Mouse (Mus musculus) layer of hippocampus, postnatal 25 days (tissue): ENCODE results near the gene Pa2g4. TPM values are rescaled to one million over a fixed set of nuclear protein-coding genes. Genes with fewer than 3 reads are reported as not detected.

Experiments used
- DNase-seq, 2 experiments: peaks; one replicate each; pipeline ENCODE4 v3.0.0; 2022; ENCODE audit warnings: mixed read lengths in 2 of 2, low spot score in 1 of 2; ENCODE audit errors: extremely low spot score in 1 of 2
- microRNA-seq, 2 experiments: library from miRNA; unstranded; fragments of <30 nt; microRNA quantifications; one replicate each; pipeline ENCODE4 v1.2.0; 2021
- total RNA-seq, 2 experiments: library from RNA; stranded (reverse); gene quantifications; 2 replicates each; pipeline ENCODE4 v1.2.3; 2021

The Pa2g4 gene
- total RNA-seq, 2 experiments from 2014 or later: 62.9 to 65.3 TPM

- DNase-seq: no peak
Measured at GRCm38 (mm10) chr10:128509203-128509602, 56.6 kb downstream of the Pa2g4 start.

- DNase-seq: no peak
Measured at GRCm38 (mm10) chr10:128508260-128508659, 57.5 kb downstream of the Pa2g4 start.

Small RNAs within 50 kb of the gene (microRNA-seq; reads per million reads assigned to microRNA genes)
- gene Gm47275 (0 reads per million in 2 experiments), gene Mir6916 (0 to 0.37 reads per million in 2 experiments), gene Mir6917 (0.20 to 0.37 reads per million in 2 experiments)

Other genes starting within 250 kb of the Pa2g4 start
- gene Cnpy2, start 243.5 kb downstream of the Pa2g4 start, total RNA-seq: 10 to 100 TPM; 81.1 to 92.0 TPM
- 100 to 1,000 TPM; 232 to 242 TPM for gene Cs, start 228.3 kb downstream of the Pa2g4 start, total RNA-seq
- 10 to 100 TPM; 52.9 to 53.5 TPM for gene Coq10a, start 197.0 kb downstream of the Pa2g4 start, total RNA-seq
- gene Ankrd52, start 188.9 kb downstream of the Pa2g4 start, total RNA-seq: 10 to 100 TPM; 54.7 to 69.5 TPM
- not detected for gene Slc39a5, start 164.8 kb downstream of the Pa2g4 start, total RNA-seq
- gene Nabp2, start 154.5 kb downstream of the Pa2g4 start, total RNA-seq: 100 to 1,000 TPM in 1 of 2 experiments, 10 to 100 TPM in 1; 96.7 to 101 TPM
- 10 to 100 TPM; 68.0 to 76.9 TPM for gene Rnf41, start 154.3 kb downstream of the Pa2g4 start, total RNA-seq
- 100 to 1,000 TPM; 228 to 242 TPM for gene Smarcc2, start 106.7 kb downstream of the Pa2g4 start, total RNA-seq
- gene Myl6, start 71.8 kb downstream of the Pa2g4 start, total RNA-seq: 100 to 1,000 TPM; 551 to 619 TPM
- gene Myl6b, start 67.3 kb downstream of the Pa2g4 start, total RNA-seq: 10 to 100 TPM; 17.4 to 18.9 TPM
- 1 to 10 TPM; 4.6 to 5.0 TPM for gene Esyt1, start 40.1 kb downstream of the Pa2g4 start, total RNA-seq
- gene Zc3h10, start 18.2 kb downstream of the Pa2g4 start, total RNA-seq: 10 to 100 TPM; 13.2 to 14.8 TPM
- 1,000 to 10,000 TPM; 1,459 to 1,623 TPM for gene Rpl41, start 16.7 kb downstream of the Pa2g4 start, total RNA-seq
- gene Erbb3, start 23.7 kb upstream of the Pa2g4 start, total RNA-seq: 1 to 10 TPM; 9.7 to 10.0 TPM
- gene Rps26, start 60.8 kb upstream of the Pa2g4 start, total RNA-seq: 100 to 1,000 TPM; 321 to 324 TPM
- gene Ikzf4, start 80.0 kb upstream of the Pa2g4 start, total RNA-seq: 10 to 100 TPM; 10.7 to 17.2 TPM
- gene Suox, start 108.1 kb upstream of the Pa2g4 start, total RNA-seq: 10 to 100 TPM; 11.4 to 13.3 TPM
- gene Rab5b, start 130.3 kb upstream of the Pa2g4 start, total RNA-seq: 100 to 1,000 TPM; 130 to 136 TPM
- gene Pmel, start 138.2 kb upstream of the Pa2g4 start, total RNA-seq: under 1 TPM; 0.49 to 0.62 TPM
- 1 to 10 TPM; 2.7 to 4.0 TPM for gene Cdk2, start 139.0 kb upstream of the Pa2g4 start, total RNA-seq
- 1 to 10 TPM; 9.3 to 9.8 TPM for gene Dgka, start 178.9 kb upstream of the Pa2g4 start, total RNA-seq
- 10 to 100 TPM; 25.1 to 26.3 TPM for gene Pym1, start 181.9 kb upstream of the Pa2g4 start, total RNA-seq
- under 1 TPM; 0.54 to 0.81 TPM for gene Mmp19, start 224.9 kb upstream of the Pa2g4 start, total RNA-seq
- gene Dnajc14, start 238.1 kb upstream of the Pa2g4 start, total RNA-seq: 10 to 100 TPM; 66.4 to 68.4 TPM
- gene Tmem198b, start 238.4 kb upstream of the Pa2g4 start, total RNA-seq: 10 to 100 TPM; 11.3 to 12.1 TPM